Comparison of ENCODE assay signal across 12 mouse cellular contexts in genomic region chr17:51814301-51814700, GRCm38 (mm10). TPM values are rescaled to one million over a fixed set of nuclear protein-coding genes. Genes with fewer than 3 reads are reported as not detected.
DNase-seq lines count a peak whose midpoint lies in the region; ATAC-seq and TF ChIP-seq lines count a peak whose summit lies in the region.
"Had no signal": no experiment of that assay in that cellular context is flagged by ENCODE, and none has a peak within 500 bp of the region (broad histone marks: within the 10 kb centered on the region; RNA-seq: fewer than 3 reads in every experiment).

No protein-coding gene starts in this region.

- peaks cover 10% of the 10 kb centered on the region; the same call in 1 of the 2 replicates for H3K4me1 ChIP-seq in forebrain, embryonic 14.5 days (ENCODE audit: control insufficient read depth, insufficient read depth, low read length)
- peaks cover 12% of the 10 kb centered on the region for H3K4me1 ChIP-seq in forebrain, embryonic 16.5 days (replicated peaks; ENCODE audit: control insufficient read depth, insufficient read depth, low read length)
- H3K4me1 ChIP-seq in lung, postnatal 0 days (ENCODE audit: insufficient read depth, low read depth, low read length) = no peaks in the 10 kb centered on the region

- DNase-seq in forebrain, embryonic 14.5 days (ENCODE audit: low spot score) = no peak
- no peak for DNase-seq in lung, postnatal 0 days (ENCODE audit: low spot score)
- no peak for DNase-seq in lung, postnatal 14 days
- DNase-seq in induced T-regulatory cell, adult 2 months (ENCODE audit: low read depth) = peak; percentile 86
- DNase-seq in spleen, postnatal 36 days (ENCODE audit: low spot score in 2 of 2) = peak; percentile 33 to 56
- no peak for DNase-seq in ovary, postnatal 36 days (ENCODE audit: low spot score)
- DNase-seq: cerebellum, adult 9-11 months; right cerebral cortex, postnatal 4 days had no signal

- 0 out of 2 replicates have a peak overlapping the region, but pooled peaks have one; percentile 85 for H3K4me2 ChIP-seq in forebrain, embryonic 14.5 days (ENCODE audit: low read length)
- H3K4me2 ChIP-seq in forebrain, embryonic 16.5 days (ENCODE audit: low read length) = no peak overlapping the region
- peak overlapping the region; percentile 94; the same call in 1 of the 2 replicates for H3K4me2 ChIP-seq in lung, postnatal 0 days (replicated peaks; ENCODE audit: low read depth, low read length)

- no peaks in the 10 kb centered on the region for H3K9me3 ChIP-seq in forebrain, embryonic 14.5 days (replicated peaks; ENCODE audit: control insufficient read depth, low read length)
- no peaks in the 10 kb centered on the region for H3K9me3 ChIP-seq in forebrain, embryonic 16.5 days (ENCODE audit: control insufficient read depth, low read length)
- no peaks in the 10 kb centered on the region for H3K9me3 ChIP-seq in lung, postnatal 0 days (ENCODE audit: low read length)
- H3K9me3 ChIP-seq: limb, embryonic 15.5 days; megakaryocyte, embryonic 14.5 days had no signal

- ATAC-seq in forebrain, embryonic 14.5 days = no peak
- no peak for ATAC-seq in forebrain, embryonic 16.5 days
- no peak for ATAC-seq in lung, postnatal 0 days
- ATAC-seq in erythroid progenitor cell, adult 5-6 weeks (replicated peaks; ENCODE audit: low FRiP score, poor library complexity, severe bottlenecking) = no peak

- TF ChIP-seq CTCF in lung, postnatal 0 days (IDR thresholded peaks at IDR 0.05) = no peak

- H3K9ac ChIP-seq in forebrain, embryonic 14.5 days (ENCODE audit: low read length) = no peak overlapping the region
- H3K9ac ChIP-seq in forebrain, embryonic 16.5 days (replicated peaks; ENCODE audit: low read depth, low read length) = no peak overlapping the region
- no peak overlapping the region for H3K9ac ChIP-seq in lung, postnatal 0 days (replicated peaks; ENCODE audit: low read depth)
- H3K9ac ChIP-seq: limb, embryonic 15.5 days had no signal

- no peak overlapping the region for H3K4me3 ChIP-seq in forebrain, embryonic 14.5 days (ENCODE audit: low read depth, low read length)
- no peak overlapping the region for H3K4me3 ChIP-seq in forebrain, embryonic 16.5 days (replicated peaks; ENCODE audit: low read length)
- H3K4me3 ChIP-seq in lung, postnatal 0 days (ENCODE audit: low read depth, low read length) = no peak overlapping the region

- 26% methylated on average over 6 of the region's 6 CpGs for WGBS in forebrain, embryonic 14.5 days
- WGBS in forebrain, embryonic 16.5 days = 28% methylated on average over 6 of the region's 6 CpGs
- 29% methylated on average over 6 of the region's 6 CpGs for WGBS in lung, postnatal 0 days

- H3K36me3 ChIP-seq in forebrain, embryonic 14.5 days (ENCODE audit: control insufficient read depth, insufficient read depth, low read length) = no peaks in the 10 kb centered on the region
- H3K36me3 ChIP-seq in forebrain, embryonic 16.5 days (ENCODE audit: control insufficient read depth, insufficient read depth) = no peaks in the 10 kb centered on the region
- H3K36me3 ChIP-seq in lung, postnatal 0 days (ENCODE audit: insufficient read depth, low read length) = no peaks in the 10 kb centered on the region
- H3K36me3 ChIP-seq: limb, embryonic 15.5 days had no signal

- H3K27ac ChIP-seq in forebrain, embryonic 14.5 days (ENCODE audit: low read depth, low read length) = no peak overlapping the region
- H3K27ac ChIP-seq in forebrain, embryonic 16.5 days (ENCODE audit: low read length) = no peak overlapping the region
- H3K27ac ChIP-seq in lung, postnatal 0 days (ENCODE audit: low read length) = no peak overlapping the region

- no peaks in the 10 kb centered on the region for H3K27me3 ChIP-seq in forebrain, embryonic 14.5 days (replicated peaks; ENCODE audit: control insufficient read depth, insufficient read depth, low read length)
- no peaks in the 10 kb centered on the region for H3K27me3 ChIP-seq in forebrain, embryonic 16.5 days (replicated peaks; ENCODE audit: control insufficient read depth, insufficient read depth, low read length)
- H3K27me3 ChIP-seq in lung, postnatal 0 days (replicated peaks; ENCODE audit: insufficient read depth, low read length) = no peaks in the 10 kb centered on the region

- no peak for TF ChIP-seq EP300 in lung, postnatal 0 days (IDR thresholded peaks at IDR 0.05)

RNA-seq across cellular contexts. Expression of gene Satb1, which starts 18.8 kb away (rescaled TPM):
- 24.2 and 33.5 TPM in 2 replicates for polyA plus RNA-seq in forebrain, embryonic 14.5 days (2014; fragmentation: Nextera tagmentation; extraction: Ambion mirVana)
- polyA plus RNA-seq in forebrain, embryonic 16.5 days (2015; fragmentation: Nextera tagmentation; extraction: Ambion mirVana) = 43.2 and 50.9 TPM in 2 replicates
- polyA plus RNA-seq in lung, postnatal 0 days (2015; fragmentation: Nextera tagmentation; extraction: Ambion mirVana) = 5.0 and 5.6 TPM in 2 replicates
- total RNA-seq in erythroid progenitor cell, adult 5-6 weeks (2015; ENCODE audit: low replicate concordance) = 15.9 and 24.3 TPM in 2 replicates
- 4.2 and 5.6 TPM in 2 replicates for total RNA-seq in erythroid progenitor cell, adult 5-6 weeks (2017; ENCODE audit: low replicate concordance)

Comparison
In these comparisons a context has a peak if more than half of its experiments do, and no peak if none do; other contexts are left out.
1. DNase-seq: peak in induced T-regulatory cell, adult 2 months (single experiment) and spleen, postnatal 36 days (2 of 2); none in forebrain, embryonic 14.5 days (single experiment), lung, postnatal 0 days (single experiment), lung, postnatal 14 days (single experiment) and ovary, postnatal 36 days (single experiment).